Mouse (Mus musculus) spleen, adult 2 months (tissue): Measurements from ENCODE around the gene Plch2.

Experiments
- CTCF ChIP-seq: fragments of 200-500 bp; IDR thresholded peaks from 2 replicates; pipeline ENCODE4 v1.5.1; 2011; ENCODE audit warnings: mild to moderate bottlenecking, inconsistent platforms; ENCODE audit not compliant: insufficient read depth, insufficient read length, insufficient replicate concordance; ENCODE audit errors: extremely low read depth
- POLR2A ChIP-seq: fragments of 200-500 bp; IDR thresholded peaks from 2 replicates; pipeline ENCODE4 v1.6.1; 2011; ENCODE audit warnings: low read depth, low read length, inconsistent platforms

GRCm38 (mm10) chr4:154944121-154944590 lies 112.4 kb downstream of the Plch2 start:
- TF ChIP-seq CTCF: peak; percentile 85; the same call in 1 of the 2 replicates
- no peak for TF ChIP-seq POLR2A
